Mouse (Mus musculus) CD4-positive helper T cell, adult 2 months (primary cell): Measurements from ENCODE around the gene Nsmce3.

Experiments
- DNase-seq: peaks from one replicate; pipeline ENCODE4 v3.0.0-alpha.2; 2012; ENCODE audit warnings: low read depth, missing footprints, low spot score

The Nsmce3 gene

DNA sequence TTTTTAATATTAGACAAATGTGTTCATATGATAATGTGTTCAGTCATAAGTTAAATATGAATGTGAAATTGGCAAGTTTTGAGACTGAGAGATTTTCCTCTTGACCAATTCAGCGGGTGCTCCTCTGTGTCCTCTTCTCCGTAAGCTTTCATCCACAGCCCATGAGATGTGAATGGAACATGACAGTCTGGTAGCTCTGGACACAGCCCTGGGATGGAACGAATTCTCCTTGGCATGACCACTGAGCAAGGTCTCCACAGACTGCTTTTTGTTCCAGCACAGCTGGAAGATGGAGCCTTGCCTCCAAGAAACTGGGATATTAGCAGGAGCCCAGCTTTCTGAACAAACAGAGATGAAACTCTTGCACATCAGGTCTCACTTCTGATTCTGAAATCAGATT is 9.8 kb downstream of the Nsmce3 start:
- DNase-seq = no peak

DNA sequence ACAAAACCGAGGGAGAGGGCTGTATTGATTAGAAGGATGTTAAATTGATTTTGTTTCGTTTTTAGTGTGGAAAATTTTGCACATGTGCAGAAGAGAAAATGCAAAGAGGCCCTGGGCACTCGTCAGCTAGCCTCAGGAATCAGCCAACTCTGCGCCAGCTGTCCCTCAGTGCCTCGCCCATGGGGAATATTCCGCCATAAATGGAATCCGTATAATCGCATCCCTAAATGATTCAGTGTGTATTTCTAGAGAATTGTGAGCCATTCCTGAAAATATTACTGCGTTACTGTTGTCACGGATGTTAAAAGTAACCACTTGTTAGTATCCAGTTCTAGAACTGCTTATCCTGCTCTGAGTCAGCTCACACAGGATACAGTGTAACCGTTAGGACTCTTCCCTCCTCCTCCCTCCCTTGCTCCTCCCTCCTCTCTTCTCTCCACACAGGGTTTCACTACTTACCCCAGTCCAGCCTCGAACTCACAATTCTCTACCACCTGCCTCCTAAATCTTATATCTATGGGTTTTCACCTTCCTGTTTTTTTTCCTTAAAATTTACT is 16.2 kb downstream of the Nsmce3 start:
- no peak for DNase-seq

- no peak for DNase-seq
These were observed 16.8 kb downstream of the Nsmce3 start for GRCm38 (mm10) chr7:64855976-64856375.

DNA sequence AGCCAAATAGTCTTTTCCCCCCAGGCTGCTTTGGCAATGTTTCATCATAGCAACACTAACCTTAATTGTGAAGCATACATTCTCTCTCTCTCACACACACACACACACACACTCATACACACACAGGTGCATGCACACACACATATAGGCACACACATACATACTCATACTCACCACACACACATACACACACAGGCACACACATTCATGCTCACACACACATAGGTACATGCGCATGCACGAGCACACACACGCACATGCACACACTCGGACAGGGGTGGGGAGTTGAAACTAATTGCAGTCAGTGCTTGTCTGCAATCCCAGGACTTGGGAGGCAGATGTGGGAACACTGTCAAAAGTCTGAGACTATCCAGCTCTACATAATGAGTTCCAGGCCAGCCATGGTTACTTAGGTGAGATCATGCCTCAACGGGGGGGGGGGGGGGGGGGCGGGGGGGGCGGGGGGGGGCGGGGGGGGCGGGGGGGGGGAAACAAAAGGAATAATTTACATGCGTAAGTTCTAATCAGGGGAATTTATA is 17.3 kb downstream of the Nsmce3 start:
- no peak for DNase-seq

- no peak for DNase-seq
These were observed 22.0 kb downstream of the Nsmce3 start for GRCm38 (mm10) chr7:64850791-64851190.

DNA sequence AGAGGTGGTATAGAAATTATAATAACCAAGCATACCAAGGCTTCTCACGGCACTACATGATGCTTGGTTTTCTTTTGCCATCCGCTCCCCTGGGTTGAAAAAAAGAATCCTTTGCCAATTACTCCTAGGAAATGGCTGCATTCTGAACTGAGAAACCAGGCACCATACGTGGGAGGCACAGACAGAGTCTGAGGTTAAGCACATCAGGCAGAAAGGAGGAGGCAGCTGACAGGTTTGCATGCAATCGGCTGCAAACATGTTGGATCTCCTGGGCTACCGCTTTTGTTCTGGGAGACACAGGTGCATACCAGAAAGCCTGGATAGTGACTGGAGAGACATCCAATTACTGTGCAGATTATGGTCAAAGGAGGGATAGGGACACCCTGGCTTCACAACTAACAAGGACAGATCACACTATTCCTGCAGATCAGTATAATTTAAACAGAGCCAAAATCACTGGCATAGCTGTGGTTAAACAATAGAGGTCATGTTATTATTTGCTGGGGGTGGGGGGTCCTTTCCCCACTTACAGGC is 25.4 kb downstream of the Nsmce3 start:
- no peak for DNase-seq

DNA sequence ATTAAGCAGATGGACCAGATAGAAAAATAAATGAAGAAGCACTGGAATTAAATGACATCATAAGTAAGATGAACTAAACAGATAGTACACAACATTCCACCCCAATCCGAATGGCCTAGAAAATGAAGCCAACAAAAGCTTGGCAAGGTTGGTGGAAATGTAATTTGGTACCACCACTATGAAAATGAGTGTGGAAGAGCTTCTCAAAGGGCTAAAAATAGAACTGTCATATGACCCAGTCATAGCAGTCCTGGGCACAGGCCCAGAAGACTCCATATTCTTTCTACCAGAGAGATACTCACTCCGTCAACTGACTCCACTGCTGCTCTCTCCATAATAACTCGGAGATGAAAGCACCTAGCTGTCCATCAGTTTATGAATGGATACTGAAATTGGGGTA is 26.7 kb downstream of the Nsmce3 start:
- no peak for DNase-seq

DNA sequence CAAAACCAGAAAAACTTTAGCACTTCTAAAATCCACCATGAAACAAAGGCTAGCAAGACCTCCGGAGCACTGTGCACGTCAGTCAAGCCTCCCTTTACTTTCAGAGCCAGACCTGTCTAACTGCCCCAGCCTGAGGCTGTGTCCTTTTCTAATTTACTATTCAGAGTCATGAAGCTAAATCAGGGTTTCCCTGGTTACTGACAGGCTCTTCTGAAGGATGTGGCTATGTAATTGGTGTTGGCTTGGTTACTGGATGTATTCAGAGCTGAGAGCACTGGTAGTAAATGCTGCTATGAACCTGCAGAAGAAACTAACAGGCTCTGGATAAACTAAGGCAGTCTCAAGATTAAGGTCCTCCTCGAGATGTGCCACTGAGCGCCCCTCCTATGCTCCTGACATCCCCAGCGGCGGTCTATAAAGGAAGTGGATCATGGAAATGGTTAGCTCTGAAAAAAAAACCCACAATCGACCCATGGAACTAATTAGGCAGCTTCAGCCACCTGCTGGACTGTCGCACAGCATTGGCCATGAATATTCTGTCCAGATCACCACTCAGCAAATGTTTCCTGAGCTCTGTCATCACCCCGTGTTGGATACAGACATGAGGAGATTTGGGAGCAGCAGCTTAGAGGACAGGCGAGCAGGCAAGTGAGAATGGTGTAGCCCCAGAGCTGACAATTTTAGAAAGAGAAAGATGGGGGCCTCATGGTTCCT is 31.7 kb downstream of the Nsmce3 start:
- DNase-seq = no peak

GRCm38 (mm10) chr7:64840576-64840895 is 32.3 kb downstream of the Nsmce3 start:
- DNase-seq = no peak

GRCm38 (mm10) chr7:64839801-64840575 is 32.8 kb downstream of the Nsmce3 start:
- no peak for DNase-seq

DNA sequence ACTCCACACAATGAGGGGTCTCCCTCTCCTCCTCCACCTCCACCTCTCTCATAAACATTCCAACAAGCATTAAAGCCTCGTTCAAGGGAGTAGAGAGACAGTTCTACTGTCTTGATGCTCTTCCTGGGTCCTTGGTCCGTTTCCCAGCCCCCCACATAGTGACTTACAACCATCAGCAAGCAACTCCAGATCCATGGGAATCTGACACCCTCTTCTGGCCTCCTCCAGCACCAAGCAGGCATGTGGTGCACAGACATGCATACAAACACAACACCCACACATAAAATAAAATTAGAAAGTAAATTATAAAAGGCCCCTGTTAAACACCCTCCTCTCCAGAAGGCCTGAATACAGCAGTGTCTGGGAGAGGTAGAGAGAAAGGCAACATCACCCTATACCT is 33.5 kb downstream of the Nsmce3 start:
- DNase-seq = no peak

DNA sequence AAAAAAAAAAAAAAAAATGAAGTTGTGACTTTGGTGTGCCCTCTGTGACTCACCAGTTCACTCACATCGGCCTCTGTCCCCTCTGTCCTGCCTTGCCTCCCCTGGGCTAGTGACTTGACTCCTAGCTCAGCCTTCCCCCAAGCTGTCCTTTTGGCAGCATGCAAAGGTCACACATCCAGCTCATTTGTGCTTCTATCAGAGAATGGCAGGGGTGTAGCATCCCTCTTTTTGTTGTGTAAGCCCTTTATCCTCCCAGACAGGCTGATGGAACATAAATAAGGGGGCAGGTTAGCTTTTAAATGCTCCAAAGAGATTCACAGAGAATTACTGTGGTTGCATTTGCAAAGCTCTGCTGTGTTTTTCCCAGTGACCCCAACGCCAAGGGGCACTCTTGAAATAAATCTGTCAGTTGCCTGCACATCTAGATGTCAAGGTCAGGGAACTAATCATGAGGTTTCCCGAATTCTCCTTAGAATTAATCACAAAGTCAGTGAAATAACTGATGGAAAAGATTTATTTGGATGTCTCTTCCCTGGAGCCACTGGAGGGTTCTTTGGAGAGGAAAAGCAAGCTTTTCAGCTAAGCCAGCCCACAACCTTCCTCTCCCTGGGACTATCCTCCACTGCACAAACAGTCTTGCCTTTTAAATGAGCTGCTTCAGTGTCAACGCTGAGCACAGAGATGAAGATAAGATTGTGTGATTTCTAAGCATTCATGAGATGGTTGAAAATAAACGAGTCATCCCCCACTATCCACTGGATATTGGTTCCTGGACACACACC is 42.4 kb downstream of the Nsmce3 start:
- no peak for DNase-seq

DNA sequence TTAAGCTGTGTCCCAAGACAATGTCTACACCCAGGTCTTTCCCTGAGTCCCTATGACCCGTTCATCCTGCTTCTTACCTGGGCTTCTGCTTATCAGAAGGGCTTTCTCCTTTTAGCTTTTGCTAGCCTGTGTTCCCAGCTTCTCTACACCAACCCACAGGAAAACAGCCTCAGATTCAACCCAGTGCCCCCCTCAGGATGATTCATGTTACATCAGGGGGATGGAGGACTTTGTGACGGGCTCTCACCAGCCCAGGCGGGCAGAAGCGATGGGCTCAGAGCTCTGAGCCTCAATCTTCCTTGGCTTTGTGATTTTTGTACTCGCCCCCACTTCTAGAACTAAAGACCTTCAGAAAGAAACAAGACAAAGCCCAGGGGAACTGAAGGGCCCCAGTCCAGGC is 51.7 kb downstream of the Nsmce3 start:
- no peak for DNase-seq

DNA sequence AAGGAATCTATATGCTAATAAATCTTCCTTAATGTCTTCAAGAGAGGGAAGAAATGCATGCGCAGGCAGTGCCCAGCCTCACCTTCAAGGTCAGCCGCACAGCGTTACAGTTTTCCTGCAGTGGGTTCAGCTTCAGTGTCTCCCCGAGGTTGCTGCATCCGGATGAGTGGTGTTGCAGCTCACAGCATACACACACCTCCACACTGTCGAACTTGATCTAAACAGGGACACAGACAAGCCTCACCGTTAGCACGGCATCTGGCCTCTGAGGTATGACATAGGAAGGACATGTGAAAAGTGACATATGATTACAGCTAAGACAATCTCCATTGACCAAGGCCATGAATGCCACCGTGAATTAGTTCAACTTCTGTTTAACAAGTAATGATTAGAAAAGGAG is 53.1 kb downstream of the Nsmce3 start:
- no peak for DNase-seq
